Mouse (Mus musculus) thymus, adult 18-20 months (tissue): Measurements from ENCODE around the gene Dedd2.

Experiments
- DNase-seq, 2 experiments: peaks; one replicate each; pipeline ENCODE4 v3.0.0; 2022; ENCODE audit warnings: mixed read lengths in 2 of 2

Gene Dedd2

GRCm38 (mm10) chr7:25246079-25246758 is 25.8 kb upstream of the Dedd2 start:
- no peak for DNase-seq

- no peak for DNase-seq
Observed at GRCm38 (mm10) chr7:25244562-25245369, 24.4 kb upstream of the Dedd2 start.

GRCm38 (mm10) chr7:25243361-25243760 is 22.9 kb upstream of the Dedd2 start:
- DNase-seq: no peak

- no peak for DNase-seq
Observed at GRCm38 (mm10) chr7:25241062-25241461, 20.6 kb upstream of the Dedd2 start.

- no peak for DNase-seq
Observed at GRCm38 (mm10) chr7:25240631-25241030, 20.2 kb upstream of the Dedd2 start.

GRCm38 (mm10) chr7:25238829-25239623 is 18.6 kb upstream of the Dedd2 start:
- DNase-seq: peak; percentile 80 to 90

- peak; percentile 85 to 94 for DNase-seq
Observed at GRCm38 (mm10) chr7:25238015-25238706, 17.7 kb upstream of the Dedd2 start.

- DNase-seq: peak; percentile 96 to 98
Observed at GRCm38 (mm10) chr7:25237249-25238014, 17.0 kb upstream of the Dedd2 start, which contains the start of gene Gsk3a. Gene Gsk3a (minus strand): TSS chr7:25237851.

- no peak for DNase-seq
Observed at GRCm38 (mm10) chr7:25235526-25235925, 15.1 kb upstream of the Dedd2 start.

GRCm38 (mm10) chr7:25233061-25233460 is 12.6 kb upstream of the Dedd2 start:
- DNase-seq: peak; percentile 65 to 79

- peak in 1 of 2 experiments; percentile 36 for DNase-seq
Observed at GRCm38 (mm10) chr7:25232101-25232648, 11.8 kb upstream of the Dedd2 start.

GRCm38 (mm10) chr7:25230690-25231285 is 10.4 kb upstream of the Dedd2 start:
- peak; percentile 19 to 48 for DNase-seq

GRCm38 (mm10) chr7:25227523-25228300 is 7.3 kb upstream of the Dedd2 start:
- no peak for DNase-seq

- DNase-seq: no peak
Observed at GRCm38 (mm10) chr7:25222275-25222967, 2.0 kb upstream of the Dedd2 start.

GRCm38 (mm10) chr7:25221102-25221883 is 878 bp upstream of the Dedd2 start, which contains the start of gene Zfp526:
Gene Zfp526 (plus strand): TSS chr7:25221425.
- DNase-seq: peak; percentile 99

GRCm38 (mm10) chr7:25219756-25220456 is 509 bp downstream of the Dedd2 start:
- DNase-seq: peak; percentile 96 to 97

- no peak for DNase-seq
Observed at GRCm38 (mm10) chr7:25219416-25219750, 1.0 kb downstream of the Dedd2 start.
